Mouse (Mus musculus) heart, postnatal 0 days (tissue): ENCODE data around the gene Mfsd11.

Experiments used
- CTCF ChIP-seq: IDR thresholded peaks from 2 replicates; pipeline ENCODE4 v1.5.1; 2016; ENCODE audit warnings: antibody characterized with exemption, control low read depth, low read depth
- EP300 ChIP-seq: IDR thresholded peaks from 2 replicates; pipeline ENCODE4 v1.6.1; 2016; ENCODE audit warnings: antibody characterized with exemption, low read depth

- TF ChIP-seq EP300, result no peak
- no peak for TF ChIP-seq CTCF
These were observed 5.6 kb upstream of the Mfsd11 start for GRCm38 (mm10) chr11:116846593-116847181.
